7 mouse cellular contexts compared by ENCODE assay signal in genomic region chr7:17066412-17066811, GRCm38 (mm10). TPM values are rescaled to one million over a fixed set of nuclear protein-coding genes. Genes with fewer than 3 reads are reported as not detected.
DNase-seq lines count a peak whose midpoint lies in the region; ATAC-seq and TF ChIP-seq lines count a peak whose summit lies in the region.

No protein-coding gene starts in this region.

- H3K9ac ChIP-seq in ES-E14 (ENCODE audit: insufficient read depth, low read depth, low read length, poor library complexity, severe bottlenecking), result no peak overlapping the region
- H3K9ac ChIP-seq in liver, postnatal 0 days (replicated peaks), result no peak overlapping the region

- TF ChIP-seq CTCF in C2C12 (IDR thresholded peaks at IDR 0.05; ENCODE audit: control insufficient read depth, insufficient read depth, insufficient read length), result peak; percentile 50
- TF ChIP-seq CTCF in gastrocnemius, adult 2 months (IDR thresholded peaks at IDR 0.05), result peak; percentile 88
- TF ChIP-seq CTCF in liver, postnatal 0 days (IDR thresholded peaks at IDR 0.05; ENCODE audit: low read depth), result peak; percentile 94

- peaks cover 15% of the 10 kb centered on the region for H3K27me3 ChIP-seq in C2C12 (ENCODE audit: control insufficient read depth, insufficient read depth, insufficient read length)
- no peaks in the 10 kb centered on the region for H3K27me3 ChIP-seq in liver, postnatal 0 days (ENCODE audit: insufficient read depth, low read length)

- no peak overlapping the region for H3K27ac ChIP-seq in ES-E14 (ENCODE audit: insufficient read depth, low read depth, low read length, poor library complexity, severe bottlenecking)
- no peak overlapping the region for H3K27ac ChIP-seq in gastrocnemius, adult 2 months
- no peak overlapping the region for H3K27ac ChIP-seq in liver, postnatal 0 days (ENCODE audit: low read depth)

- no peak overlapping the region for H3K4me2 ChIP-seq in liver, postnatal 0 days (ENCODE audit: low read depth, low read length)

- H3K36me3 ChIP-seq in C2C12 (ENCODE audit: control insufficient read depth, insufficient read depth) (no peaks in the 10 kb centered on the region), ES-E14 (ENCODE audit: control insufficient read depth, insufficient read depth, low read length, poor library complexity, severe bottlenecking) (no peaks in the 10 kb centered on the region)
- H3K36me3 ChIP-seq in liver, postnatal 0 days (replicated peaks; ENCODE audit: insufficient read depth, low read length), result no peaks in the 10 kb centered on the region

- H3K4me3 ChIP-seq in C2C12 (ENCODE audit: insufficient read depth, poor library complexity, severe bottlenecking) (no peak overlapping the region), ES-E14 (ENCODE audit: insufficient read depth in 1 of 2, low read depth in 1 of 2, low read length in 2 of 2, poor library complexity in 1 of 2, severe bottlenecking in 1 of 2) (no peak overlapping the region)
- no peak overlapping the region for H3K4me3 ChIP-seq in gastrocnemius, adult 2 months
- no peak overlapping the region for H3K4me3 ChIP-seq in liver, postnatal 0 days (ENCODE audit: low read depth, low read length)

- H3K4me1 ChIP-seq in ES-E14 (ENCODE audit: control insufficient read depth in 2 of 2, insufficient read depth in 2 of 2, low read length in 2 of 2, poor library complexity in 1 of 2), result peaks cover 0 to 4% of the 10 kb centered on the region in 2 experiments; a peak in 1 of 4 replicates
- H3K4me1 ChIP-seq in liver, postnatal 0 days (ENCODE audit: insufficient read depth), result peaks cover 26% of the 10 kb centered on the region

- no peak overlapping the region for H3ac ChIP-seq in C2C12 (ENCODE audit: control insufficient read depth, insufficient read length, low read depth)

- ATAC-seq in liver, postnatal 0 days, result no peak; the same call in 1 of the 2 replicates

- 0% methylated on average over 2 of the region's 2 CpGs for WGBS in liver, postnatal 0 days (ENCODE audit: insufficient replicate concordance)

- H3K79me3 ChIP-seq in C2C12 (ENCODE audit: low read depth), result no peaks in the 10 kb centered on the region

- no peak for DNase-seq in ES-E14 (ENCODE audit: low read depth, low spot score)
- DNase-seq in cerebellum, adult 8-10 months, result peak; percentile 90
- DNase-seq in gastrocnemius, adult 2 months, result peak; percentile 84
- peak; percentile 83 to 93 for DNase-seq in kidney, postnatal 36 days
- DNase-seq in liver, postnatal 0 days, result peak; percentile 89
- DNase-seq in right cerebral cortex, postnatal 4 days, result peak; percentile 96

- intact Hi-C loops in gastrocnemius, adult 2 months (cut with DNase I), result loop anchor here (1.0 to 2.0 kb wide), 3 partner anchors 64 to 134 kb away; no protein-coding TSS in a partner anchor

- TF ChIP-seq EP300 in liver, postnatal 0 days (IDR thresholded peaks at IDR 0.05; ENCODE audit: low read depth), result no peak

- H3K79me2 ChIP-seq in C2C12 (ENCODE audit: control insufficient read depth, insufficient read depth), result no peaks in the 10 kb centered on the region

- in situ Hi-C loops in ES-E14 (cut with MboI; ENCODE audit: low sequenced_read_pairs in 2 of 2, unreplicated experiment in 2 of 2), result loop anchor here in 1 of 2 experiments (5.0 kb wide), 1 partner anchor 134 kb away; no protein-coding TSS in a partner anchor

- no peaks in the 10 kb centered on the region for H3K9me3 ChIP-seq in ES-E14 (ENCODE audit: control insufficient read depth, insufficient read depth, low read depth, low read length)
- H3K9me3 ChIP-seq in liver, postnatal 0 days (ENCODE audit: low read length), result no peaks in the 10 kb centered on the region

TF ChIP-seq in C2C12, 6 proteins besides CTCF, POLR2A, EP300 and RAD21:
- TF ChIP-seq MYOG (IDR thresholded peaks at IDR 0.05; ENCODE audit: control insufficient read depth, extremely low read depth, insufficient read length), result no peak
- TF ChIP-seq CEBPB (IDR thresholded peaks at IDR 0.05; ENCODE audit: low read depth), result no peak
- no peak for TF ChIP-seq FOSL1 (IDR thresholded peaks at IDR 0.05; ENCODE audit: insufficient read depth, low read length, poor library complexity, severe bottlenecking)
- no peak for TF ChIP-seq USF1 (IDR thresholded peaks at IDR 0.05; ENCODE audit: low read depth)
- no peak for TF ChIP-seq MAX (IDR thresholded peaks at IDR 0.05)
- TF ChIP-seq MYOD1 (IDR thresholded peaks at IDR 0.05; ENCODE audit: control insufficient read depth, insufficient read length, low read depth), result no peak

TF ChIP-seq in ES-E14, 5 proteins besides CTCF, POLR2A, EP300 and RAD21:
- TF ChIP-seq MAFK (IDR thresholded peaks at IDR 0.05; ENCODE audit: insufficient read depth, low read depth, low read length) (no peak), ZC3H11A (IDR thresholded peaks at IDR 0.05; ENCODE audit: borderline replicate concordance, low read depth, low read length) (peak; percentile 35; the same call in 1 of the 2 replicates), CHD2 (IDR thresholded peaks at IDR 0.05; ENCODE audit: low read depth, low read length) (no peak), HCFC1 (IDR thresholded peaks at IDR 0.05; ENCODE audit: borderline replicate concordance, insufficient read depth, low read length) (no peak)

RNA-seq across cellular contexts. Expression of gene Hif3a, which starts 4.2 kb away (rescaled TPM):
- polyA plus RNA-seq in C2C12 (2012; fragmentation: generic; extraction: Trizol), result not detected
- 2.3 and 4.9 TPM in 2 replicates for total RNA-seq in ES-E14 (2012; rRNA removed)
- total RNA-seq in gastrocnemius, adult 2 months (2021), result 1 to 10 TPM in 1 of 2 experiments, under 1 TPM in 1; 0.84 to 1.6 TPM
- polyA plus RNA-seq in liver, postnatal 0 days (2015; fragmentation: Nextera tagmentation; extraction: Ambion mirVana), result 2.6 and 3.9 TPM in 2 replicates

RNA-seq across cellular contexts. Expression of gene Psg16, which starts 7.4 kb away (rescaled TPM):
- polyA plus RNA-seq in C2C12 (2012; fragmentation: generic; extraction: Trizol), result not detected
- 0.26 and 0.31 TPM in 2 replicates for total RNA-seq in ES-E14 (2012; rRNA removed)
- total RNA-seq in gastrocnemius, adult 2 months (2021), result under 1 TPM; 0.08 to 0.14 TPM
- polyA plus RNA-seq in liver, postnatal 0 days (2015; fragmentation: Nextera tagmentation; extraction: Ambion mirVana), result 0.54 and 0.69 TPM in 2 replicates

RNA-seq across cellular contexts. Expression of gene Ppp5c, which starts 38.7 kb away (rescaled TPM):
- polyA plus RNA-seq in C2C12 (2012; fragmentation: generic; extraction: Trizol), result 143 TPM
- total RNA-seq in ES-E14 (2012; rRNA removed), result 112 and 127 TPM in 2 replicates
- total RNA-seq in gastrocnemius, adult 2 months (2021), result 10 to 100 TPM; 64.8 to 65.8 TPM
- 26.9 and 32.1 TPM in 2 replicates for polyA plus RNA-seq in liver, postnatal 0 days (2015; fragmentation: Nextera tagmentation; extraction: Ambion mirVana)
